Mouse (Mus musculus): ENCODE data around the gene Alad.
"Not testable (repeated sequence)": the region's sequence is repeated elsewhere in the genome, so short reads cannot be mapped to it uniquely, and the experiment has no call there.

The Alad gene

GRCm38 (mm10) chr4:62496815-62497214 lies 22.9 kb downstream of the Alad start:
- in situ Hi-C loops (cut with MboI; ENCODE audit: unreplicated experiment in 2 of 2) = no loop called here

DNA sequence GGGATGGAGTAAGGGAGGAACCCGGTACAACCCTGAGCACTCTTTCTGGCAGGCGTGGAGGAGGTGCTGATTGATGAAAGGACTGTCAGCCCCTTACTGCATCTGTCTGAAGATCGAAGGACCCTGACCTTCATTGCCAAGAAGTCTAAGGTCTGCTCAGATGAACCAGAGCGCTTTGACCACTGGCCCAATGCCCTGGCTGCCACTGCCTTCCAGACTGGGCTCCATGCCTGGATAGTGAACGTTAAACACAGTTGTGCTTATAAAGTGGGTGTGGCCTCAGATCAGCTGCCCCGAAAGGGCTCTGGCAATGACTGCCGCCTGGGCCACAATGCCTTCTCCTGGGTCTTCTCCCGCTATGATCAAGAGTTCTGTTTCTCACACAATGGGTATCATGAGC lies 23.8 kb downstream of the Alad start:
- in situ Hi-C loops (cut with MboI; ENCODE audit: unreplicated experiment in 2 of 2) = no loop called here

DNA sequence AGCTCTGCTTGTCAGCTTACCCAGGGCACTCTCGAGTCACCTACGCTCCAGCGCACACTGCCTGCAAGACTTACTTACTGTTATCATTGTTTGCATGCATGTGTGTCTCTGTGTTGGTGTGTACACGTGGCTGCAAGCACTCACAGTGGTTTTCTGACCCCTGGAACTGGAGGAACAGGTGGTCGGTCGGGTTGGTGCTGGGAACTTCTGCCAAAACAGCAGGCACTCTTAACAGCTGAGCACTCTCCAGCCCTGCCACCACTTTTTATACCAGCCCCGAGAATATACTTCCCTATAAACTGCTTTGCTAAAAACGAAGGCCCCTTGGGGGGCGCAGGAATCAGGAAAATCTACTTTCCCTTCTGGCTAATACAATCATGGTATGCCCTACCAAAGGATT lies 25.5 kb downstream of the Alad start:
- in situ Hi-C loops (cut with MboI; ENCODE audit: unreplicated experiment in 2 of 2) = no loop called here

GRCm38 (mm10) chr4:62492682-62493081 lies 27.0 kb downstream of the Alad start:
- in situ Hi-C loops (cut with MboI; ENCODE audit: unreplicated experiment in 2 of 2) = no loop called here

DNA sequence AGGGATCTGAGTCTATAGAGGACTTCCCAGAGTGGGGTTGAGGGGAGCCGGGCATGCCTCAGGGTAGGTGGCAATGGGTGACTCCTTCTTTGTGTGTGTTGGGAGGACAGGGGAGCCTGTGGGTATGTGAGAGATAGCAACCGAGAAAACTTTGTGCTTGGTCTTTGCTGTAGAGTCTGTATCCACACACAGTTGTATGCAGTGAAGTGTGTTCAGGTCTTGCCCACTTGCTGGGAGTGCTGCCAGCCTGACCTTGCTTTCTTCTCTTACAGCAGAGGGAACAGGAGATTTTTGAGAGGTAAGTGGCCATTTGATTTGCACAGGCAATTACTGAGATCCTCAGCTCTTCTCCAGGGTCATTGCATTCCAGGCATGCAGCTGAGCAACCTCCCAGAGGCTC lies 31.8 kb downstream of the Alad start:
- in situ Hi-C loops (cut with MboI; ENCODE audit: unreplicated experiment in 2 of 2) = no loop called here

DNA sequence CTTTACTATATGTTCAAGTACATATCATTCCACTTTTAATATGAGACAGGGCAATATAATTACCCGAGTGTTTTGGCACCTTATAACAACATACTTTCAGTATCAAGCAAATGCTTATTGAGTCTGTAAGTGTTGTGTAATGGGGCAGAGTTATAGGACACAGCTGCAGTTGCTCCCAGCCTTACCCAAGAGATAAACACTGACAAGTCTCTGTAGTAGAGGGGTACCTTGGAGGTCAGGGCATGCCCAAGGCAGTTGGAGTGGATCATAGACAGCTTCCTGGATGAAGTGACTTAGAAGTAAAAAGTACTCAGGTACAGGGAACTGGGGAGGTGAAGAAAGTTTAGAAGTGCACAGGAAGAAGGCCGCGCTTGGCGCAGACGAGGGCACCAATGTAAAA lies 32.5 kb downstream of the Alad start:
- in situ Hi-C loops (cut with MboI; ENCODE audit: unreplicated experiment in 2 of 2) = no loop called here

- in situ Hi-C loops (cut with MboI; ENCODE audit: unreplicated experiment in 2 of 2) = no loop called here
Observed at GRCm38 (mm10) chr4:62486162-62486696, 33.5 kb downstream of the Alad start.

GRCm38 (mm10) chr4:62485450-62486161 lies 34.1 kb downstream of the Alad start:
- in situ Hi-C loops (cut with MboI; ENCODE audit: unreplicated experiment in 2 of 2) = no loop called here

DNA sequence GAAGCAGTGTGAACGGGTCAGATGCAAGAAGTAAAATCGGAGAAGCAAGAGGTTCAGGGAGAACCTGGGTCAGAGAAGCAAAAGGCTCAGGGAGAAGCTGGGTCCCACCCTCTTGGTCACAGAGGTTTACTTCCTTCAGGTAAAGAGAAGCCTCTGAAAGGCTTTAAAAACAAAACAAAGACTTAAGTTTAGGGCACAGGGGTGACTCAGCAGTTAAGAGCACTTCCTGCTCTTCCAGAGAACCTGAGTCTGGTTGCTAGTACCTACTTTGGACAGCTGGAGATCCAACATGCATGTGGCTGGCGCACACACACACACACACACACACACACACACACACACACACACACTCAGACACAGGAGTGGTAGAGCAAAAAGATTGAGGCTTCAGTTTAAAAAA lies 34.8 kb downstream of the Alad start:
- in situ Hi-C loops (cut with MboI; ENCODE audit: unreplicated experiment in 2 of 2) = no loop called here

- in situ Hi-C loops (cut with MboI; ENCODE audit: unreplicated experiment in 2 of 2) = no loop called here
Observed at GRCm38 (mm10) chr4:62480709-62481605, 38.8 kb downstream of the Alad start.

DNA sequence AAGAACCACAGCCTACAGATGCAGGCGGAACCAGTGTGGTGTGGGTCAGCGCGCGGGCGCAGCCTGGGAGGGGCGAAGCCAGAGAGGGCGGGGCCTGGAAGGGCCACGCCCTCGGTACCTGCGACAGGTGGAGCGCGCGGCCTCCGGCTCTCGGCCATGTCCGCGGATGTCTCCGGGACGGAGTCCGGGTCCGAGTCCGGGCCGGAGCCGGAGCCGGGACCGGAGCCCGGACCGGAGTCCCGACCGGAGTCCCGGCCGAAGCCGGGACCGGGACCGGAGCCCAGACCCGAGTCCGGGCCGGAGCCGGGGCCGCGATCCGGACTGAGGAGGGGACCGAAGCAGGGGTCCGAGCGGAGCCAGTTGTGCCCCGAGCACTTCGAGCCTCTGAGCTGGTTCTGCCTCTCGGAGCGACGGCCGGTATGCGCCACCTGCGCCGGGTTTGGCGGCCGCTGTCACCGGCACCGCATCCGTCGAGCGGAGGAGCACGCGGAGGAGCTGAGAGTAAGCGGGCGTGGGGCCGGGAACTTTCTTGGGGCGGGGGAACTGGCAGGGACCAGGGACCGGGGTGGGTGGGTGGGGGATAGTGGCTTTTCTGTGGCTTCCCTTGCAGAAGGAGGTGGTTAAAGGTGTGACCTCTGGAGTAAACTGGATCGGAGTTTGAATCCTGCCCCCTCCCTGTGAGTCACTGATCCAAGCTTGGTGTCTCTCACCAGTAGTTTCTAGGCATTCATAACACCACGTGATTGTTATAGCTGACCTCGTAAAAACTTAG lies 39.6 kb downstream of the Alad start, which contains the start of gene Bspry:
Bspry (plus strand) TSS at position 117 of the 772 bp plus-strand sequence.
- in situ Hi-C loops (cut with MboI; ENCODE audit: unreplicated experiment in 2 of 2) = no loop called here

- in situ Hi-C loops (cut with MboI; ENCODE audit: unreplicated experiment in 2 of 2) = not testable (repeated sequence)
Observed at GRCm38 (mm10) chr4:62479593-62479936, 40.2 kb downstream of the Alad start.

DNA sequence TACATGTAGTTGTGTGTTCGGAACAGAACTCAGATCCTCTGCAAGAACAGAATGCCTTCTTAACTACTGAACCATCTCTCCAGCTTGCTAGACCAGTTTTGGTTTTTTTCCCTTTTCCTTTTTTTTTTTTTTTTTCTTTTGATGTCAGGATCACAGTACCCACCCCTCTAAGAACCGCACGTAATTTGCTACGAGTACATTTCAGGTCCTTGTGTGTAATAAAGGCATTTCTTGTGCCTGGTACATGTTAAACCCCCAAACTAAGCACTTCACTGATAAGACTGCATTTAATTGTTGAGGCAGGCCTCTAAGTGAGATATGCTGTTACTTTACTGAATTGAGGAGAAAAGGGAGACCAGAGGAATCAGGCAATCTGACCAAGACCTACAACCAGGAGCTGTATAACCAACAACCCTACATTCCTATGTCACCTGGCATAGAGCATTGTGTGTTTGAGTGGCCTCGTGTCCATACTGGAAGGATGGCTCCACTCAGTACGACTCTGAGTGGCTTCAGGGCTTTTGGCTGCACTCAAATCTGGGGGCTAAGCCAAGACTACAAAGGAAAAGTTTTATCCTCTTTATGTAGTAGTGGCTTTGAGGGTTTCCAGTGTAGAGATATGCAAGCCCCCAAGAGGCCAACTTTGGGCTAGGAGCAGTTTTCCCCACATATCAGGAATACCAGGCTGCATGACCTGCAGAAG lies 42.0 kb downstream of the Alad start:
- in situ Hi-C loops (cut with MboI; ENCODE audit: unreplicated experiment in 2 of 2) = no loop called here

GRCm38 (mm10) chr4:62475793-62476192 lies 43.9 kb downstream of the Alad start:
- in situ Hi-C loops (cut with MboI; ENCODE audit: unreplicated experiment in 2 of 2) = no loop called here

GRCm38 (mm10) chr4:62475131-62475530 lies 44.6 kb downstream of the Alad start:
- in situ Hi-C loops (cut with MboI; ENCODE audit: unreplicated experiment in 2 of 2) = no loop called here

DNA sequence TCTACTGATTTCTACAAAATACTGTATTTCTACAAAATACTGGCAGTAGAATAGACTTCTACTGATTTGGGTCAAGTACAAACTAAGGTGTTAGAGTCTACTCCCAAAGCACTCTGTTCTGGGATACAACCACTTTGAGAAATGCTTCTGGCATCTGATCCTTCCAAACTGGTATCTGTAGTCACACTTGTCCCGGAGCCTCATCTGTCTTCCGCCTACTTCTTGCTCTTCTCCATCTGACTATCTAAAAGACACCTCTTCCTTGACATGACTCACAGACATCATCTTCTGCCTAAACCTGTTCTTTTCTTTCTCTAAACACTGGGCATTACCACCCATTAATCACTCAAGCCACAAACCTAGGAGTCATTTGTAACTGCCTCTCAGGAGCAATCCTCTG lies 47.6 kb downstream of the Alad start:
- in situ Hi-C loops (cut with MboI; ENCODE audit: unreplicated experiment in 2 of 2) = no loop called here

DNA sequence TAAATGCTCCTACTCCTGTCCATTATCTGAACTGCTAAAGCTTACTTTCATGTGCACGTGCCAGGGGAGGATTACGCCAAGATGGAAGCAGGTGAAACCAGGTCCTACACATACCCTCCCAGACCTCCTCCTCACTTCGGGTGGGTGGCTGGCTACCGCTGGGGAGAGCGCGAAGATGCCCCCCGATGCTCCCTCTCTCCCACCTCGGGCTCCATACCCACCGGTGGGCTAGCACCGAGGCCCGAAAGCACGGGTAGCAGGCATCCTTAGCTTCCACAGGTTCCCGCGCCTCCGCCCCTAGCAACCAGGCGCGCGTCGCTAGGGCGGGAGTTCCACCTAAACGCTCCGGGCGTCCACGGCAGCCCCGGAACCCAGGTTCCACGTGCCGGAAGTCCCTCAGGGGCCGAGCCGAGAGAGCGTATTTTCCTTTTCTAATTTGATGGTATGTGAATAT lies 49.1 kb downstream of the Alad start, which contains the start of gene Wdr31:
Wdr31 (minus strand) TSS at position 299 of the 454 bp plus-strand sequence.
- in situ Hi-C loops (cut with MboI; ENCODE audit: unreplicated experiment in 2 of 2) = no loop called here

- in situ Hi-C loops (cut with MboI; ENCODE audit: unreplicated experiment in 2 of 2) = no loop called here
Observed at GRCm38 (mm10) chr4:62468158-62468557, 51.6 kb downstream of the Alad start.

DNA sequence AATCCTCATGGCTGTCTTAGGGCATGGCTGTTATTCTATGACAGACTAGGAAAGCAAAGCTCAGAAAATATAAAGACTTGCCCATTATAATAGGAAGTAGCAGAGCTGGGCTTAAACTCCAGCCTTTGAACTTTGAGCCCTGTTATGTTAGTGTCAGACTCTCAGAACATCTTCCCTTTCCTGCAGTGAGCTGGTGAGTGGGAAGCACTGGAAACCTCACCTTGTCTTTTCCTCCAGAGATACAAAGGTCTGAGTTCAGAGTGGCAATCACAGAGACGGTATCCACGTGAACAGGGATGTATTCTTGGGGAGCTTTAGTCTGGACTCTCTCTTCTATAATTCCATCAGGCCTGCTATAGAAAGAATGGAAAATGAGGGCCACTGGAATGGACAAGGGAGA lies 56.6 kb downstream of the Alad start:
- in situ Hi-C loops (cut with MboI; ENCODE audit: unreplicated experiment in 2 of 2) = no loop called here

DNA sequence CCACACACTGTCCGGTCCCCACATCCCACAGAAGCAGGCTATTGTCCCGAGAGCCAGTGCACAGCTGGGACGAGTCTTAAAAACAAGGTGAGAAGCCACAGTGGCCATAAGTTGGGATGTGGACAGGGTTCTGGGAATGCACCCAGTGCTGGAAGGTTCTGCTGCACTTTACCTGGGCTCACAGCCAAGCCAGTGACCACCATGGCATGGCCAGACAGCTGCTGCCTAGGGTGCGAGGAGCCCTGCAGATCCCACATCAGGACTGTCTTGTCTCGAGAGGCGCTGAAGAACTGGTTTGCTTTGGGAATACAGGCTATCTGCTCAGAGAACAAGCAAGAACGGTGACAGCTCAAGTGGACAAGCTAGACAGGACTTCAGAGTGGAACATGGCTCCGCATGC lies 59.4 kb downstream of the Alad start:
- in situ Hi-C loops (cut with MboI; ENCODE audit: unreplicated experiment in 2 of 2) = no loop called here
